Mouse (Mus musculus): ENCODE results near the gene Ints3.

DNA sequence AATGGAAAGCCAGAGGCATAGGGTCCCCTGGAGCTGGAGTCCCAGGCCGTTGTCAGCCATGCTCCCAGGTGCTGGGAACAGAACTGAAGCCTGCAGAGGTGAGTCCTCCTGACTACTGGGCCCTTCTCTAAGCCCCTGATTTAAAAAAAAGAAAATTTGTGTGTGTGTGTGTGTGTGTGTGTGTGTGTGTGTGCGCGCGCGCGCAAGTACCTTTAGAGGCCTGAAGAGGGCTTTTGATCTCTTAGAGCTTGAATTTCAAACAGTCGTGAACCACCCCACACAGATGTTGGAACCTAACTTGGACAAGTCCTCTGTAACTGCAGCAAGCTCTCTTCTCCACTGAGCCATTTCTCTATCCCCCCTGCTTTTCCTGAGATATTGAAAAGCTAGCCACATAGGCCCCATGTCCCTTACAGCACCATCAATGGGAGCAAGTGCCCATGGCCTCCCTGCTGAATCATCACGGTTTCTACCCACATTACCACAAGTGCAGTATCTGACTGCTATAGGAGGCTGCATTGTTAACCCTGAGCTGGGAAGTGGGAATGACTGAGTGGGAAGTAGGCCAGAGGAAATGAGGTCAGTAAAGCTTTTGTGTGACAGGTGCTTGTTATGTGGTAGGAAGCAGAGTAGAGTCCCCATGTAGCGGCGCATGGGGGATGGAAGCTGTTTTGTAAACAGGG lies 34.3 kb upstream of the Ints3 start:
- 0 out of 6 replicates have a peak, but pooled peaks of 1 of the 3 experiments have one; percentile 6 for TF ChIP-seq CTCF (IDR thresholded peaks at IDR 0.05 in 2 of 3, conservative IDR thresholded peaks at IDR 0.05 in 1 of 3; ENCODE audit: control insufficient read depth in 1 of 3, insufficient read depth in 1 of 3, low read depth in 2 of 3, low read length in 3 of 3, poor library complexity in 1 of 3, severe bottlenecking in 1 of 3)
- TF ChIP-seq GATA1 (IDR thresholded peaks at IDR 0.05; ENCODE audit: low read depth, low read length), result no peak
- TF ChIP-seq EP300 (IDR thresholded peaks at IDR 0.05; ENCODE audit: low read depth in 1 of 2, low read length in 2 of 2), result no peak

Data from MEL (cell line).